Mouse (Mus musculus) forebrain, embryonic 10.5 days (tissue): ENCODE data around the gene Ttyh1. TPM values are rescaled to one million over a fixed set of nuclear protein-coding genes. Genes with fewer than 3 reads are reported as not detected.
A peak's percentile ranks its signal among the peaks of the same experiment; 100 is the strongest.

Source experiments
- DNase-seq: peaks from one replicate; pipeline ENCODE4 v3.0.0-alpha.2; 2017; ENCODE audit warnings: low spot score; ENCODE audit errors: extremely low spot score
- H3K27ac ChIP-seq: fragments of 300-500 bp; sonication (generic); 2 replicates; pipeline ENCODE4 v1.5.1; 2016; ENCODE audit warnings: mild to moderate bottlenecking
- H3K27me3 ChIP-seq: fragments of 300-500 bp; sonication (generic); 2 replicates; pipeline ENCODE4 v1.6.1; 2016; ENCODE audit warnings: mild to moderate bottlenecking; ENCODE audit not compliant: poor library complexity, severe bottlenecking
- H3K36me3 ChIP-seq: fragments of 300-500 bp; sonication (generic); replicated peaks from 2 replicates; pipeline ENCODE4 v1.6.1; 2016; ENCODE audit warnings: mild to moderate bottlenecking, moderate library complexity
- H3K4me1 ChIP-seq: fragments of 300-500 bp; sonication (generic); 2 replicates; pipeline ENCODE4 v1.6.1; 2016
- H3K4me3 ChIP-seq: fragments of 300-500 bp; sonication (generic); 2 replicates; pipeline ENCODE4 v1.5.1; 2016; ENCODE audit warnings: mild to moderate bottlenecking, moderate library complexity
- H3K9me3 ChIP-seq: fragments of 300-500 bp; sonication (generic); 2 replicates; pipeline ENCODE4 v1.6.1; 2016; ENCODE audit warnings: mild to moderate bottlenecking, moderate library complexity
- WGBS: fragments of 180-500 bp; shearing (Covaris S2); methylation state at CpG from one replicate; pipeline ENCODE4 v1.1.7; 2016; 5-methylcytosine and 5-hydroxymethylcytosine counted together
- polyA plus RNA-seq: library from polyadenylated mRNA; unstranded; fragments of >200 nt; fragmentation: Nextera tagmentation; extraction: Ambion mirVana; gene quantifications from 2 replicates; pipeline ENCODE4 v1.2.1, GENCODE M21; 2016

The Ttyh1 gene
- 32.6 and 33.0 TPM in 2 replicates for polyA plus RNA-seq

DNA sequence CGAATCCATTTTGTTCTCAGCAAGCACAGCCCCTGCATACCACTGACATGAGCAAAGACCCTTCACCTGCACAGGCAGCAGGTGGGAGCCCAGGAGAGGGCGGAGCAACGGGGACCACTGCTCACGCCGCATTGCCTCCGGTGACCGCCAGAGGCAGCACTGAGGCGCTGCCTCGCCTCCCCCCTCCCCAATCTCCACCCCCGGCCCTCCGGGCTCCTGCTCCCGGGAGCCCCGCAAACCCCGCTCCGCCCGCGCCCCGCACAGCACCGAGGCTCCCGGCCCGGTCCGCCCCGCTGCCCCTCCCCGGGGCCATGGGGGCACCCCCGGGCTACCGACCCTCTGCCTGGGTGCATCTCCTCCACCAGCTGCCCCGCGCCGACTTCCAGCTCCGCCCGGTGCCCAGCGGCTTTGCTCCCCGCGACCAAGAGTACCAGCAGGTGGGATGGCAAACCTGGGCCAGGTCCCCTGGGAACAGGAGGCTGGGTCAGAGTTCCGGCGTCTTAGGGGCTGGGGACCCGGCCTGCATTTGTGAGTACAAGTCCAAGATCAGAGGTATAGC lies at the start of gene Ttyh1:
Gene Ttyh1 (plus strand): TSS at position 65 of the 559 bp plus-strand sequence.
- DNase-seq, result peak; percentile 67
- Histone ChIP-seq H3K4me1 (peaks cover 58% of the 10 kb centered on the region), H3K36me3 (peaks cover 3% of the 10 kb centered on the region; the same call in 1 of the 2 replicates), H3K27ac (peak within 1 kb of the TSS; percentile 93), H3K9me3 (no peaks in the 10 kb centered on the region), H3K4me3 (peak within 1 kb of the TSS; percentile 81), H3K27me3 (peaks cover 28% of the 10 kb centered on the region)
- WGBS, result 1% methylated on average over 36 of the region's 37 CpGs

DNA sequence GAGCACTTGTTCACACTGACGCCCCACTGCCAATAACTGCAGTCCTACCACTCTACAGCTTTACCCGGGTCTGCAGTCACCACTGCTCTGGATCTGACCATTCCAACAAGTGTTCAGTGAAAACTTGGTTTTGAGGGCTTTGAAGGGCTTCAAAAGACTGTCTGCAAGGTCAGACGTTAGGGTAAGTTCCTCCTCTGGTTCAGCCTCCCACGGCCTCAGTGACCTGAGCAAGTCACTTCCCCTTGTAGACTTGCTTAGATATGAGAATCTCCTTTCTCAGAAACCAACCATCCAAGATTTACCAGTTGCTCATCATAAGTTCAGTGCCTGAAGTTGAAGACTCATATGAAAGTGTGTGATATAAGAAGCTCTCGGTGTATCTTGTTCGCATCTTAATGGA lies 48.1 kb upstream of the Ttyh1 start:
- Histone ChIP-seq H3K4me3 (no peak overlapping the region), H3K4me1 (no peaks in the 10 kb centered on the region), H3K27me3 (no peaks in the 10 kb centered on the region), H3K27ac (no peak overlapping the region), H3K36me3 (no peaks in the 10 kb centered on the region), H3K9me3 (no peaks in the 10 kb centered on the region)
- WGBS, result 92% methylated on average over 6 of the region's 6 CpGs
- no peak for DNase-seq

DNA sequence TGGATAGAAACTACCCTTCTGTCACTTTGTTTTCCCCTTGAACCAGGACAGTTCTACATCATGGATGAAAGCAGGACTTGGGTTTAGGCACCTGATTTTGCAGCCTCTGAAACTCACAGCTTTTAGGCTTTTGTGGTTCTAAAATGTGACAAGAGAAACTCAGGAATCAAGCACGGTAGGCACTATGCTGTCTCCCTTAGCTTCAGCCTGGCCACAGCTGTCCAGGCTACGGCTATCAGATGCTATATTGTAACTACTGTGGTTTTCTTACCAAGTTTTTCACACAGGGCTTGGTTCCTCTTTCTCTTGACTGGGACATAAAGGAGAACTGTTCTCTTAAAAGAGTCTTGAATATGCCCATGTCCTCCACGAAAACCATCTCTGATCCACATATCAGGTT lies 46.1 kb upstream of the Ttyh1 start:
- H3K4me3 ChIP-seq, result no peak overlapping the region
- no peaks in the 10 kb centered on the region for H3K9me3 ChIP-seq
- H3K27ac ChIP-seq, result no peak overlapping the region
- H3K4me1 ChIP-seq, result no peaks in the 10 kb centered on the region
- no peaks in the 10 kb centered on the region for H3K27me3 ChIP-seq
- 82% methylated on average over 3 of the region's 3 CpGs for WGBS
- no peaks in the 10 kb centered on the region for H3K36me3 ChIP-seq
- no peak for DNase-seq

DNA sequence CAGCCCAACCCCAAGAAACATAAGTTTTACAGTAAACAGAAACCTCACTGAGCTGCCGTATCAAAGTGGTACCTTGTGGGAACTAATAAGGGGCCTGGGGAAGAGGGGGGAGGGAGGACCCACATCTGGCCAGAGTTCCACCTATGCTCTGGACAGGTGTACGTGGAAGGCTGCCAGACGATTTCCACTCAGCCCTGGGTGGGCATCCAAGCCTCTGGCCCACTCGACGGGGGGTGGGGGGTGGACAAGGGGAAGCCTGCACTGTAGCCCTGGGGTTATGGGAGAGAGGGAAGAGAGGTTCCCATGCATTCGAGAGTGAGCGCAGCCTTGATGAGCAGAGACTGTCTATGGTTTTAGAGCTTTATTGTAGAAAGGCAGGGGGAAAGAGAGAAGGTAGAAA lies 39.7 kb upstream of the Ttyh1 start:
- Histone ChIP-seq H3K27ac (no peak overlapping the region), H3K4me1 (no peaks in the 10 kb centered on the region), H3K27me3 (no peaks in the 10 kb centered on the region), H3K4me3 (no peak overlapping the region), H3K36me3 (no peaks in the 10 kb centered on the region), H3K9me3 (no peaks in the 10 kb centered on the region)
- no peak for DNase-seq
- 85% methylated on average over 7 of the region's 7 CpGs for WGBS

DNA sequence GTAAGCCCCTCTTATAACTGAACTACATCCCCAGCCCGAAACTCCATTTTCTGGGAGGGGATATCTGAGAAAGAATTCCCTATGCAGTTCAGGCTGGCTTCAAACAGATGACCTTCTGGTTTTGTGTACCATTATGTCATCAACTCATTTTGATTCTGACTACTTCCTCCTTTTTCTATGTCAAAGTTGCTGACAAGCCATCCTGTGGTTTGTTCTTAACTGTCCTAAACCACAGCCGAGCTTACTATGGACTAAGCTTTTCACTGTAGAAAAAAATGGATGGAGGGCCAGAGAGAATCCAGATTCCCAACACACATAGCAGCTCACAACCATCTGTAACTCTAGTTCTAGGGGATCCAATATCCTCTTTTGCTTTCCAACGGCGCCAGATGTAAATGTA lies 38.7 kb upstream of the Ttyh1 start:
- Histone ChIP-seq H3K9me3 (no peaks in the 10 kb centered on the region), H3K27ac (no peak overlapping the region), H3K36me3 (no peaks in the 10 kb centered on the region), H3K4me3 (no peak overlapping the region), H3K27me3 (no peaks in the 10 kb centered on the region), H3K4me1 (no peaks in the 10 kb centered on the region)
- no peak for DNase-seq
- WGBS, result 92% methylated on average over 4 of the region's 4 CpGs

DNA sequence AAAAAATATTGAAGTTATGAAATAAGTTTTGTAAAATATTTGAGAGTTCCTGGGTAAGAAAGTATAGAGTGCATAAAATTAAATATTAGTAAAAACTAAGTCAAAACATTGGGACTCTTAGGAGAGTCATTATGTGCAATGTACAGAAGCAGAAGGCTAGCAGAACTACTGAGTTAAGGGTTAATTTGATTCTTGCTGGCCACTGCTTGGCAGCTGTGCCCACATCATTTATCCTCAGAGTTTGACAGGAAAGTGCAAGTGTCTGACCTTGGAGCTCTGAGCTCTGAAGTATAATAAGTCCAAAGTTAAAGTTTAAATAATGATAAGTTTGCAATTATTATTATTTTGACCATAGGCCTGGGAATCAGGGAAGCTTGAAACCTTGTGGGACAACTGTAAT lies 37.5 kb upstream of the Ttyh1 start:
- Histone ChIP-seq H3K27ac (no peak overlapping the region), H3K4me1 (no peaks in the 10 kb centered on the region), H3K9me3 (no peaks in the 10 kb centered on the region), H3K27me3 (no peaks in the 10 kb centered on the region), H3K4me3 (no peak overlapping the region), H3K36me3 (no peaks in the 10 kb centered on the region)
- DNase-seq, result no peak

DNA sequence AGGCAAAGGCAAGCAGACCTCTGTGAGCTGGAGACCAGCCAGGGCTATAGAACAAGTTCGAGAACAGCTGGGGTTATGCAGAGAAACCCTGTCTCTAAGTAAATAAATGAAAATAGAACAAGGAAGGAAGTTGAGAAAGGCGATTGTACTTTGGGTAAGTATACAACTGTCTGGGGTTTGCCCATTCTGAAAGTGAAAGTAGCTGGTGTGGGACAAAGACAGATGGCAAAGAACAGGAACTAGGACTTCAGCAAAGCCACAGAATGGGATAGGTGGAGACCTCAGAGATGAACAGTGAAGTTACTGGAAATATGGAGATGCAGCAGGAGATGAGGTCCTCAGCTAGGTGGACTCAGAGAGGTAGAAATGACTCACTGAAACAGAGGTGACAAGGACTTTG lies 36.4 kb upstream of the Ttyh1 start:
- H3K4me3 ChIP-seq, result no peak overlapping the region
- no peak overlapping the region for H3K27ac ChIP-seq
- H3K9me3 ChIP-seq, result no peaks in the 10 kb centered on the region
- DNase-seq, result no peak
- 67% methylated on average over 2 of the region's 2 CpGs for WGBS
- no peaks in the 10 kb centered on the region for H3K36me3 ChIP-seq
- no peaks in the 10 kb centered on the region for H3K4me1 ChIP-seq
- no peaks in the 10 kb centered on the region for H3K27me3 ChIP-seq

DNA sequence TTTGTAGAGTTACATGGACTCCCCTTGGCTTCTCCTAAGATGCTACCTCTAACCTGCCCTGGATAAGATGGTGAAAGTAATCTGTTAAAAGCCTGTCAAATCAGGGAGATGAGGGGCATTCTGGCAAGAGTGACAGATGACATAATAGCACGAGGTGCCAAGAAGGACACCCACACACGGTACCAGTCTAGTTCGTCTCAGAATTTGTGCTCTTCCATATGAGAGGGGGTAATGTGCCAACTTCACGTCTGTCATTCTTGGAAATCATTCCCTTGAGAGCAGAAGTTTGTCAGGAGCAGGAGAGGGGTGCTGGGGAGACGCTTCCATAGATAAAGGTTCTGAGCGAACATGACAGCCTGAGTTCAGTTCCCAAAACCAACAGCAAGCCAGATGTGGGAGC lies 35.0 kb upstream of the Ttyh1 start:
- Histone ChIP-seq H3K27ac (no peak overlapping the region), H3K4me1 (no peaks in the 10 kb centered on the region), H3K27me3 (no peaks in the 10 kb centered on the region), H3K4me3 (no peak overlapping the region), H3K36me3 (no peaks in the 10 kb centered on the region), H3K9me3 (no peaks in the 10 kb centered on the region)
- WGBS, result 86% methylated on average over 6 of the region's 6 CpGs
- DNase-seq, result no peak

DNA sequence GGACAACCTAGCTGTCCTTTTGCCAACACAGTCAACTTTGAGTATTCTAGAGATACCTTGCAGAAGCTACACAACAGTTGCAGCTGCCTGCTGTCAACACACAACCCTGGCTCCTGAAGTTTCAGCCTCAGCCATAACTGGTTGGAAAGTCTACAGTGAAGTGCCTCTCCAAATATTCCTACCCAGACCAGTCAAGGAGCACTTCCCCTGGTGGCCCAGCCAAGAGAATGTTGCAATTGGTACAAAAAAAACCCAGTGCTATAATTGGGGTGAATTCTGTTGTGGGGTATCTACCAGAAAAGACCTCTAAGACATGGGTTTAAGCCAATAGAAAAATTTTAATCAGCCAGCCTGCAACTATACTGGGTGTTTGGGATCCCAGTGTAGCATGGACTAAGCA lies 33.6 kb upstream of the Ttyh1 start:
- Histone ChIP-seq H3K27me3 (no peaks in the 10 kb centered on the region), H3K27ac (no peak overlapping the region), H3K4me3 (no peak overlapping the region), H3K4me1 (no peaks in the 10 kb centered on the region), H3K36me3 (no peaks in the 10 kb centered on the region), H3K9me3 (no peaks in the 10 kb centered on the region)
- DNase-seq, result no peak

DNA sequence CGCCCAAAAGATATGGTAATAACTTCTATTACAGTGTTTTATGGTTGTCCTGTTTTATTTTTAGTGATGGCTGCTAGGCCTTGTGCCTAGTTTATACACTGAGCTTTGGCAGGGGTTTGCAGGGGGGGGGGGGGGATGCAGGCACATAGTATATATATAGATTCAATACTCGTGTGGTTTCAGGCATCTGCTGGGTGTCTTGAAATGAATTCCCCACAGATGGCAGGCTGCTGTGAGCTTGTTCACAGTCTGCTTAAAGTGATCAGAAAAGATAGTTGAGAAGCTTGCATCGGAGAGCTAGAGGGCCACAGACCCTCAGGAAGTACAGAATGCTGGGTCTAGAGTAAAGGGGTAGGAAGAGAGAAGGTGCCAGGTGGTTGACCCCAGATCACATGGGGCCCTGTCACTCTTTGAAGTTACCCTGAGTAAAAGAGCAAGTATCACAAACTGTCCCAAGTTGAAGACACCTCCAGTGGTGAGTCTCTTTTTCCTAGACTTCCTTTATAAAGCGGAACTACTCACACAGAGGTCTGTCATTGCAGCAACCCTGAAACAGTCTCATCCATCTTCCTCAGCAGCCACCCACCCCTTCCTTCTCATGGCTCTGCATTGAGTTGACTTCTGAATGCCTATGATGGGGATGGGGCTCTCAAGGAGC lies 31.8 kb upstream of the Ttyh1 start:
- Histone ChIP-seq H3K4me3 (no peak overlapping the region), H3K27ac (no peak overlapping the region), H3K36me3 (no peaks in the 10 kb centered on the region), H3K4me1 (no peaks in the 10 kb centered on the region), H3K9me3 (no peaks in the 10 kb centered on the region), H3K27me3 (no peaks in the 10 kb centered on the region)
- DNase-seq, result no peak
- 84% methylated on average over 4 of the region's 4 CpGs for WGBS

DNA sequence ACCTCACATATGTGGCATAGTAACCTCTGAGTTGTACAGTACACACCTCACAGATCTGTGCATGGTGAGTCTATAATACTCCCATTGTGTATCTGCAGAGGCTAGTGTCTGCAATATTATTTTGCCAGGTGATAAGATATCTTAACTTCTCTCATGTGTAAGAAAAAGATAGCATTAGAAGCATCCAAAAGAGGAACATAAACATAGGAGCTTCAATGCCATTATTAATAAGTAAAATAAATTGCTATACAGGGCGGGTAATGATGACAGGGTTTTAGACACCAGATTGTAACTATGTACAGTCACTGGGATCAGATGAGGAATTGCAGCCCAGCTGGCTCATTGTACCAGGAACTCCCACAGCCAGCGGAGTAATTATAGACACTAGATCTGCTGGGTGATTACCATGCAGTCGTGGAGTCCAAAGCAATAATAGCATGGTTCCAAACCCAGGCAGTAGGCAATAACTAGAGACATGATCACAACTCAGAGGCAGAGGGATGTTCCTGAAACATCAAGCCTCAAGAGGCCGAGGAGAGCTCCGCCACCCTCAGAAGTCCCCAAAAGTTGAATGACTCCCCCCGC lies 31.2 kb upstream of the Ttyh1 start:
- Histone ChIP-seq H3K4me1 (no peaks in the 10 kb centered on the region), H3K9me3 (no peaks in the 10 kb centered on the region), H3K4me3 (no peak overlapping the region), H3K27ac (no peak overlapping the region), H3K36me3 (no peaks in the 10 kb centered on the region), H3K27me3 (no peaks in the 10 kb centered on the region)
- WGBS, result 86% methylated on average over 6 of the region's 6 CpGs
- no peak for DNase-seq

DNA sequence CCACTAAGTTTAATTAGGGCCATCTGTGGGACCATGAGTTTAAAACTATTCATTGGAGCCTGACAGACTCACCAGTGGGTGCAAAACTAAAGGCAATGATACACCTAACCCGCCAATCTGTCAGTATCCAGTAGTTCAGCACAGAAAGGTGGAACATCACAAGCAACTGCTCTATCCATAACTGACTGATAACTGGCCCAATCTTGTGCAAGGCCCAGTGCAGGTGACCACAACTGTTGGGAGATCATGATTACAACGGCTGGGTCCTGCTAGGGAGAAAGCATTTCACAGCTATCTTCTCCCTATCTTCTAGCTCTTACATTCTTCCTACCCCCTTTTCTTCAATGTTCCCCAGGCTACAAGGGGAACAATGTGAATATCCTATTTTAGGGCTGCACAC lies 30.5 kb upstream of the Ttyh1 start:
- DNase-seq, result no peak
- Histone ChIP-seq H3K9me3 (no peaks in the 10 kb centered on the region), H3K27me3 (no peaks in the 10 kb centered on the region), H3K36me3 (no peaks in the 10 kb centered on the region), H3K27ac (no peak overlapping the region), H3K4me1 (no peaks in the 10 kb centered on the region), H3K4me3 (no peak overlapping the region)
- WGBS, result 84% methylated on average over 2 of the region's 2 CpGs

DNA sequence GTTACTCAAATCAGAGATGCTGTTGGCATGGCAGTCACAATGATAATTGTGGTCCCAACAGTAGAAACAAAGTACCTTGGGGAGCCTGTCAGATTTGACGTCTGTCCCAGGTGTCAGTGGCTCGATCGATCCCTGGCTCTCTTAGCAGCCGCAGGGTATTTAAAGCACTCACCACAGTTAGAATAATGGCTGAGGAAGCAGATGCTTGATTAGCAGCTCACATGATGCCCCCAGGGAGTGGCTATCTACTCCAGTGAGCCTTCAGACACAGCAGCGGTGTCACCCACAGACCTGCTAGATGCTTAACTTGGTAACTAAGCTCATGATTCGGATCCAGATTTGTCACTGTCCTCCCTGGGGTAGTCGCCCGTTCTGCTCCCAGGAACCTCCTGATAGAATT lies 28.0 kb upstream of the Ttyh1 start:
- WGBS, result 58% methylated on average over 8 of the region's 8 CpGs
- H3K27ac ChIP-seq, result no peak overlapping the region
- H3K4me3 ChIP-seq, result no peak overlapping the region
- no peak for DNase-seq
- H3K9me3 ChIP-seq, result no peaks in the 10 kb centered on the region
- H3K27me3 ChIP-seq, result no peaks in the 10 kb centered on the region
- H3K36me3 ChIP-seq, result no peaks in the 10 kb centered on the region
- no peaks in the 10 kb centered on the region for H3K4me1 ChIP-seq
